Mouse (Mus musculus) testis, adult 2 months (tissue): Measurements from ENCODE around the gene Prl3b1. TPM values are rescaled to one million over a fixed set of nuclear protein-coding genes. Genes with fewer than 3 reads are reported as not detected.

Experiments used
- H3K27ac ChIP-seq: fragments of 200-500 bp; 2 replicates; pipeline ENCODE4 v1.5.1; 2012; ENCODE audit warnings: low read depth, low read length; ENCODE audit not compliant: control insufficient read depth, insufficient read depth
- H3K27me3 ChIP-seq: fragments of 200-500 bp; 2 replicates; pipeline ENCODE4 v1.6.1; 2012; ENCODE audit warnings: mild to moderate bottlenecking, low read length, moderate library complexity; ENCODE audit not compliant: control insufficient read depth, insufficient read depth
- H3K36me3 ChIP-seq: fragments of 200-500 bp; 2 replicates; pipeline ENCODE4 v1.6.1; 2012; ENCODE audit warnings: mild to moderate bottlenecking, low read length; ENCODE audit not compliant: control insufficient read depth, insufficient read depth
- H3K4me1 ChIP-seq: fragments of 200-500 bp; 2 replicates; pipeline ENCODE4 v1.6.1; 2012; ENCODE audit warnings: low read length; ENCODE audit not compliant: control insufficient read depth, insufficient read depth
- H3K4me3 ChIP-seq: fragments of 200-500 bp; 2 replicates; pipeline ENCODE4 v1.5.1; 2012; ENCODE audit warnings: low read depth, mild to moderate bottlenecking, low read length, moderate library complexity, mixed read lengths; ENCODE audit not compliant: control insufficient read depth
- CTCF ChIP-seq: fragments of 200-500 bp; IDR thresholded peaks from 2 replicates; pipeline ENCODE4 v1.5.1; 2012; ENCODE audit warnings: low read depth, mild to moderate bottlenecking, inconsistent platforms, low read length, moderate library complexity; ENCODE audit not compliant: control insufficient read depth, insufficient read depth, insufficient replicate concordance
- POLR2A ChIP-seq: fragments of 200-500 bp; IDR thresholded peaks from 2 replicates; pipeline ENCODE4 v1.6.1; 2012; ENCODE audit warnings: low read depth, mild to moderate bottlenecking, inconsistent platforms, low read length, moderate library complexity; ENCODE audit not compliant: control insufficient read depth
- polyA plus RNA-seq: library from polyadenylated mRNA; depleted of rRNA; stranded (reverse); fragments of >200 nt; gene quantifications from 2 replicates; pipeline ENCODE4 v1.2.3, GENCODE M21; 2012; rRNA removed

The Prl3b1 gene
- not detected in 2 replicates for polyA plus RNA-seq

DNA sequence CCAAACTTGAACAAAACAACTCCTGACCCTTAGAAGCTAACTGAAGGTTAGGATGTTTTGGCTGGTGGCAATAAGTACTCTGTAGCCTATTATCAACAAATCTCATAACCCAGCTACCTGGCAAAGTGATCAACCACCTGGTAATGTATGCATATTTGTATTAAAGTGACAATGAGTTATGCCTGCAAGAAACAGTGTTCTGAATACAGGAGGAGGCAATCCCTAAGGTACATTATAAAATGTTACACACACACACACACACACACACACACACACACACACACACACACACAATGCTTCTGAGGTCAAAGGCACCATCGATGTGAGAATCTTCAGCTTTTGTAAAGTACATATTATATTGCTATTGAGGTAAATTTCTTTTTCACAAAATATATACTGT is at the start of gene Prl3b1:
Gene Prl3b1 (plus strand): TSS at position 301 of the 400 bp plus-strand sequence.
- TF ChIP-seq POLR2A (no peak), CTCF (no peak)
- Histone ChIP-seq H3K4me1 (no peaks in the 10 kb centered on the region), H3K4me3 (no peak within 1 kb of the TSS), H3K27me3 (no peaks in the 10 kb centered on the region), H3K27ac (no peak within 1 kb of the TSS), H3K36me3 (no peaks in the 10 kb centered on the region)

DNA sequence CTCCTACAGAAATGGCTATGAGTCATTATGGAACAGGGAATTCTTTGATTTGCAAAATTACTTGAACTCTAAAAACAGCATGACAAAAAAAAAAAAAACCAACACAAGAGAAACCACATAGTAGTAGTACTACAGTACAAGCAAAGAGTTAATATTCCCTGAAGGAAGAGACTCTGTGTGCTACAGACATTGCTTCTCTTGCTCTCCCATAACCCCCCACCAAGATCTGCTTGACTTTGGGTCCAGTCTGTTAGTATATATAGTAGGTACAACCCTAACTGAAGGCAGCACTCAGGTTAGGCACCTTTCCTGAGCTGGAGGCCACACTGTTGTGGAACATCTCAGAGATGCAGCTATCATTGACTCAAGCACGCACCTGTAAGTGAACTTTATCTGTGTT is 45.3 kb upstream of the Prl3b1 start, which contains the start of gene Prl3c1:
Gene Prl3c1 (plus strand): TSS at position 301 of the 400 bp plus-strand sequence.
- H3K4me3 ChIP-seq = no peak within 1 kb of the TSS
- no peak within 1 kb of the TSS for H3K27ac ChIP-seq
- H3K4me1 ChIP-seq = no peaks in the 10 kb centered on the region
- H3K36me3 ChIP-seq = no peaks in the 10 kb centered on the region
- no peaks in the 10 kb centered on the region for H3K27me3 ChIP-seq
- TF ChIP-seq CTCF (no peak), POLR2A (no peak)

DNA sequence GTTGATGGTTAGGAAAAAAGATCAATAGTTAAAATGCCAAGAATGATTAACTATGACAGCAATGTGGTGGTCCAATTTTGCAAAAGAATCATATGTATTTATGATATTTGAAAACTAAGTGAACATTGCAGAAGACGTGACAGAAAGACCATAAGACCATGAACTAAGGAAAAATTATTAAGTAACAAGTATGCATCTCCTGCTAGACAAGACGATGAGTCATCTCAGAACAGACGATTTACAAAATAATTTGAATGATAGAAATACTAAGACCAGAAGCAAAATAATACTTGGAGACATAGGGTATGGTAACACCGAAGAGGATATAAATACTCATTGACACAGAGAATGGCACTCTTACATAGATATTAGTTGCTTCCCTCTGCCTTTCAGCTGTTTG is 17.5 kb downstream of the Prl3b1 start, which contains the start of gene Prl3a1:
Gene Prl3a1 (plus strand): TSS at position 301 of the 400 bp plus-strand sequence.
- H3K4me1 ChIP-seq = no peaks in the 10 kb centered on the region
- H3K27ac ChIP-seq = no peak within 1 kb of the TSS
- no peaks in the 10 kb centered on the region for H3K27me3 ChIP-seq
- no peaks in the 10 kb centered on the region for H3K36me3 ChIP-seq
- no peak within 1 kb of the TSS for H3K4me3 ChIP-seq
- TF ChIP-seq POLR2A = no peak
- no peak for TF ChIP-seq CTCF

Other genes with a start within 250 kb of the Prl3b1 start
- gene Prl, start 184.3 kb upstream of the Prl3b1 start, polyA plus RNA-seq = not detected in 2 replicates
- not detected in 2 replicates for gene Prl3d1, start 147.7 kb upstream of the Prl3b1 start, polyA plus RNA-seq
- gene Prl3d2, start 120.1 kb upstream of the Prl3b1 start, polyA plus RNA-seq = not detected in 2 replicates
- not detected in 2 replicates for gene Prl3d3, start 85.1 kb upstream of the Prl3b1 start, polyA plus RNA-seq
- 0.59 and 0.69 TPM in 2 replicates for gene Prl3c1, start 45.2 kb upstream of the Prl3b1 start, polyA plus RNA-seq
- not detected in 2 replicates for gene Prl3a1, start 17.6 kb downstream of the Prl3b1 start, polyA plus RNA-seq
- not detected in 2 replicates for gene Prl6a1, start 70.8 kb downstream of the Prl3b1 start, polyA plus RNA-seq
- gene Prl8a2, start 103.8 kb downstream of the Prl3b1 start, polyA plus RNA-seq = not detected in 2 replicates
- not detected in 2 replicates for gene Prl2b1, start 149.0 kb downstream of the Prl3b1 start, polyA plus RNA-seq
- gene Prl8a6, start 196.8 kb downstream of the Prl3b1 start, polyA plus RNA-seq = not detected in 2 replicates